Mouse (Mus musculus) right cerebral cortex, adult 18-20 months (tissue): ENCODE measurements around the gene Dek.
A peak's percentile ranks its signal among the peaks of the same experiment; 100 is the strongest.

Source experiments
- DNase-seq: peaks from one replicate; pipeline ENCODE4 v3.0.0; 2022; ENCODE audit warnings: mixed read lengths

Dek gene

DNA sequence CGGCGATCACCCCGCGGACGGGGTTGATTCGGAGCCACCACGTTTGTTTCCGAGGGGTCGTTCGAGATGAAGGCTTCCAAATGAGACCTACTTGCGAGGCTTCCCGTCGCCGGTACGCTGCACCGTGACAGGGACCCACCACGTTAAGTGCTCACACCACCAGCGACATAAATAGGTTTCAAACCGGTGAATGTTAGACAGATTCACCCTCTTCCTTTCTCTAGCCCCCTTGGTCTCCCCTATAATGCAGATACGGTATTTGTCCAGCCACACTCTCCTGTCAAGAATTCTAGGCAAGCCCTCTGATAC lies 533 bp upstream of the Dek start:
- DNase-seq = no peak

GRCm38 (mm10) chr13:47104856-47105541 lies 1.0 kb downstream of the Dek start:
- DNase-seq = peak; percentile 10

DNA sequence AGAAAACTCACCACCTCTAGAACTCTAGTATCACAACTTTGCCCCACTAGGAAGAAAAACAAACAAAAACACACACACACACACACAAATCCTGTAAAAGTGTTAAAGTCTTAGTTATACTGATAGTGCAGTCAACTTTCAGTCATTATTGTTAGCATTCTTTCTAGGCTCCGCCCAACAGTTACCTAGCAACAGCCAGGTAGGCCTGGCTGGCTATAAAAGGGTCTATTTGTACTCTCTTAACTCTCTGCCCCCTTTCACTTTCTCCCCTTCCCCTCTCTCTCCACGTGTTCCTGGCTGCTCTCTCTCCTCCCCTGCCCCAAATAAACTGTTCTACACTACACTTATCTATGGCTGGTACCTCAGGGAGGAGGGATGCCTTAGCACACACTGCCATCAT lies 1.9 kb downstream of the Dek start:
- no peak for DNase-seq

DNA sequence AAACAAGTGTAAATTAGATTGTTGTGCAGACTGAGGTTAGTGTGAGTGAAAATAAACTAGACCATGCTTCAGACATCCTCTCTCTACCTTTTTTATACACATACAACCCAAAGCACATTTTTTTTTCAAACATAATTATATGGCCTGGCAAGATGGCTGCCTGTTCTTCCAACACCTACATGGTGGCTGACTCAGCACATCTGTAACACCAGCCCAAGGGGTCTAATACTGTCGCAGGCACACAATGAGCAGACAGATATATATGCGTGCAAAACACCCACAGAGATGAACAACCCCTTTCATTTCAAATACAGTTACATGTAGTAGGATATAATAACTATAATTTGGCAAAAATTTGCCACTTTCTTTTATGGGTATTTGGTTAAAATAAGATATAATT lies 5.4 kb downstream of the Dek start:
- DNase-seq = no peak

- DNase-seq = no peak
Measured at GRCm38 (mm10) chr13:47099265-47099664, 6.7 kb downstream of the Dek start.

- DNase-seq = no peak
Measured at GRCm38 (mm10) chr13:47096591-47096990, 9.4 kb downstream of the Dek start.

DNA sequence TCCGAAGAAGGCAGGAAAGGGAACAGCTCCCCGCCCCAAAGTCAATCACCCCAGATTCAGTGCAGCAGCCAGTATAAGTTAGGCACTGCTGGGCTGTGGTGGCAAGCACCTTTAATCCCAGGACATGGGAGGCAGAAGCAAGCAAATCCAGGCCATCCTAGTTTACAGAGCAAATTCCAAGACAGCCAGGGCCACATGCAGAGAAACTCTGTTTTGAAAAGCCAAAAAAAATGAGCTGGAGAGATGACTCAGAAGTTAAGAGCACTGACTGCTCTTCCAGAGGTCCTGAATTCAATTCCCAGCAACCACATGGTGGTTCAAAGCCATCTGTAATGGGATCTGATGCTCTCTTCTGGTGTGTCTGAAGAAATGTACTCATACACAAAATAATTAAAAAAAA lies 12.2 kb downstream of the Dek start:
- DNase-seq = no peak

DNA sequence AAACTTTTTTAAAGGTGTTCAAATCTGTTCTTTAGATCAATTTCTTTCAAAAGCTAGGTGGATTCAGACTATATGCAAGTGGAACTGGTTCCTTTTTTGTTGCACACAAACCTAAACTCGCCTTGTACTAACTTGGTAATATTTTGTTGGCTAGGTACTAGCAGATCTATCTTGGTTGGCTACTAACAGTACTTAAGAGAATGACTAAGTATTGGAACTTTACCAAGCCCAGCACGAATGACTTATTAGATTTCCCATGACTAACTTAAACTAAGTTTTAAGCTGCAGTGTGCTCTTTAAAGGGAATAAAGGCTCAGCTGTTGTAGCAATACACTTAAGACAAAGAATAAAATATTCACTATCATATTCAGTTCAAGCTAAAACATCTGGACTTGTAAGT lies 16.7 kb downstream of the Dek start:
- no peak for DNase-seq

DNA sequence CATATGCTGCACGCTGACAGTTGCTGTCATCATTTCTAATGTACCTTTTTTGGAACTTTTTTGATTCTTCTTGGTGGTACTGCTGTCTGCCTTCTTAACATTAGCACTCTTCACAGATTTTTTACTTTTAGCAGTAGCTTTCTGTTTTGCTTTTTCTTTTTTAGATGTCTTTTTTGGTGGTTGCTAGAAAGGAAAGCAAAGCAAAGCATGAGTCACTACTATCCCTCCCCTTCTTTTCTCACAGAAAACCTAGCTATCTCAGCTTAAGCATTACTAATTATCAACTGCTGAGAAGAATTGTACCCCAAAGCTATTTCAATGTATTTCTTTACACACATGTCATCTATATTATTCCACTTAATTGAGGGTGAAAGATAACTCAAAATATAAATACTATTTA lies 17.6 kb downstream of the Dek start:
- no peak for DNase-seq

GRCm38 (mm10) chr13:47080905-47081505 lies 25.0 kb downstream of the Dek start:
- DNase-seq = no peak

GRCm38 (mm10) chr13:47078799-47079198 lies 27.2 kb downstream of the Dek start:
- DNase-seq = no peak

- no peak for DNase-seq
Measured at GRCm38 (mm10) chr13:47077367-47077766, 28.6 kb downstream of the Dek start.

- no peak for DNase-seq
Measured at GRCm38 (mm10) chr13:47076156-47076555, 29.8 kb downstream of the Dek start.

- DNase-seq = no peak
Measured at GRCm38 (mm10) chr13:47072484-47072883, 33.5 kb downstream of the Dek start.

DNA sequence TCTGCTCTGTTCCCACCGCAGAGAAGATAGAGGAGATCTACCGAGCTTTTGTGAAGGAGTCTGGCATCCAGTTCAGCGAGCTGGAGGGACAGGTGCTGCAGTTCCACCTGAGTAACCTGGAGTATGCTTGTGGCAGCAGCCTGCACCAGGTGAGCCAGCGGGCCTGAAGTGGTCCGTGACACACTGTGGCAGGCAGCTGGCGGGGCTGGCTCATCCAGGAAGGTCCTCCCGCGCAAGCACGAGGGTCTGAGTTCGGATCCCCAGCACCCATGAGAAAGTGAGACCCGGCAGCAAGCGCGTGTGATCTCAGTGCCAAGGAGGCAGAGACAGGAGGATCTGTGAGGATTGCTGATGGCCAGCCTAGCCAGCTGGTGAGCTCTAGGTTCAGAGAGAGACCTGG lies 34.1 kb downstream of the Dek start:
- DNase-seq = no peak

- no peak for DNase-seq
Measured at GRCm38 (mm10) chr13:47070329-47071080, 35.5 kb downstream of the Dek start.

DNA sequence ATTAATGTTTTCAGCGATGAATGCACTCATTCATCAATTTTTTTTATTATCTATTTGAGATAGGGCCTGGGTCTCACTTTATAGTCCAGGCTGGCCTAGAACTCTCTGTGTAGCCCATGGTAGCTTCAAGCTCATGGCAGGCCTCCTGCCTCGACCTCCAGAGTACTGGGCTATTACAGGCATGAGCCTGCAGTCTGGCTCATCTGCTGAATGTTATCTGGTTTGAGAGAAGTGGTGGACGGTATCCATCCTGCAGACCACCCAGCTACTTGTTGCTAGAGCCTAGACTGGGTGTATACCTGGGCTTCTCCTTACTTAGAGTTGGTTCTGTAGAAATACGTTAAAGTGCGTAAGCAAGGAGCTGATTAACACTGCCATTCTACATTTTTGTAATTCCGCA lies 39.0 kb downstream of the Dek start:
- no peak for DNase-seq

GRCm38 (mm10) chr13:47066516-47066915 lies 39.5 kb downstream of the Dek start:
- no peak for DNase-seq

- no peak for DNase-seq
Measured at GRCm38 (mm10) chr13:47063985-47064760, 41.8 kb downstream of the Dek start.

- DNase-seq = no peak
Measured at GRCm38 (mm10) chr13:47062756-47063155, 43.2 kb downstream of the Dek start.

- no peak for DNase-seq
Measured at GRCm38 (mm10) chr13:47056781-47057180, 49.2 kb downstream of the Dek start.

DNA sequence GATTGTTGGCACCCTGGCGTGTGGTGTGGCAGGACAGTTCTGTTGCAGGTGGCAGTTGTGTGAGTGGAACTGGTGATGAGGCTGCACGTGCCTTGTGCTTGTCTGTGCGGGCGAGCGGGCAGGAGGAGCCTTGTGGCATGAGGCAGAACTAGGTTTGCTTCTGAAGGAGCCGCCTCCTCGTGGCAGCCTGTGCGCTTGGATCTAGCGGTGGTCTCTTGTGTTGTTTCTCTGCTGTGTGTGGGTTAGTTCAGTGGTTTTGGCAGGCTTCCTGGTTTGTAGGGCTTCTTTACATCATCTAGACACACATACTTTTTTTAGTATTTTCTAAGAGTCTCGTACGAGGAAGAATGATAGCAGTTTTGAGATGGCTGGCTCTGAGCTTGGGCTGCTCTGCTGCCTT lies 49.9 kb downstream of the Dek start:
- DNase-seq = peak; percentile 72

DNA sequence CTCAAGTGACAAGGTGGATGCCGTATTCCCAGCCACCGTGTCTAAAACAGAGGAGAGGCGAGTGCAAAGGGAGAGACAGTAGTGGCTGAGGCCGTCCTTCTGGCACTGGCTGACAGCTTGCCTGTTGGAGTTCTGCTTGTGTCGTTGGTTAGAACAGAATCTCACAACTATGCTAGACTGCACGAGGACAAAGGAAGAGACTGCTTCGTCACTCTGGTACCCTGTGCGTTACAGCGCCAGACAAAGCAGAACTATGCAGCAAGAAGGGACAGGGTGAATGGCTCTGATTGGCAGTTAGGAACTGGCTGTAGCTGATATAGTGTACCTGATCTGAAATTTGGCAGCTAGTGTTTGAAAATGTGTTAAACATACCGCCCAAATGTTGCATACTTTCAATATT lies 52.0 kb downstream of the Dek start:
- DNase-seq = no peak

DNA sequence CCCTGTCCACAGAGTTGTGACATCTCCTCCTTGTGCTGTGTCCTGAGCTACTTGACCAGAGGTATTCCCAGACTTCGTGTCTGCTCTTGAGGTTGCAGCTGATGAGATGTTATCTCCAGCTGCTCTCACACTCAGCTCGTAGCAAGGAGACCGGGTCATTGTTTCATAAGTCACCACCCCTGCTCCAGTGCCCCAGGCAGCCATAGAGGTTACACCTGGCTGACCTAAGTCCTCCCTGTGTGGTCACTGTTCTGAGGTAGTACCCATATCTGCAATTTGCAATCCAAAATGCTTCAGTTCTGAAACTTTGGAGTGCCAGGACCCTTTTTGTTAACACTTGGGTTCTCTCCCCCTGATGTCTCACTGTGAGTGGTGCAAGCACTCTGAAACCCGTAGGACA lies 56.0 kb downstream of the Dek start:
- no peak for DNase-seq
